Mouse (Mus musculus) c-Kit-positive CD71-positive TER-119-negative erythroid progenitor cells, embryonic 14.5 days (primary cell): ENCODE measurements around the gene Gm12184.
"Not testable (repeated sequence)": the region's sequence is repeated elsewhere in the genome, so short reads cannot be mapped to it uniquely, and the experiment has no call there.

Source experiments
- DNase-seq: peaks from one replicate; pipeline ENCODE4 v3.0.0-alpha.2; 2013; ENCODE audit warnings: low read depth

Gm12184 gene

DNA sequence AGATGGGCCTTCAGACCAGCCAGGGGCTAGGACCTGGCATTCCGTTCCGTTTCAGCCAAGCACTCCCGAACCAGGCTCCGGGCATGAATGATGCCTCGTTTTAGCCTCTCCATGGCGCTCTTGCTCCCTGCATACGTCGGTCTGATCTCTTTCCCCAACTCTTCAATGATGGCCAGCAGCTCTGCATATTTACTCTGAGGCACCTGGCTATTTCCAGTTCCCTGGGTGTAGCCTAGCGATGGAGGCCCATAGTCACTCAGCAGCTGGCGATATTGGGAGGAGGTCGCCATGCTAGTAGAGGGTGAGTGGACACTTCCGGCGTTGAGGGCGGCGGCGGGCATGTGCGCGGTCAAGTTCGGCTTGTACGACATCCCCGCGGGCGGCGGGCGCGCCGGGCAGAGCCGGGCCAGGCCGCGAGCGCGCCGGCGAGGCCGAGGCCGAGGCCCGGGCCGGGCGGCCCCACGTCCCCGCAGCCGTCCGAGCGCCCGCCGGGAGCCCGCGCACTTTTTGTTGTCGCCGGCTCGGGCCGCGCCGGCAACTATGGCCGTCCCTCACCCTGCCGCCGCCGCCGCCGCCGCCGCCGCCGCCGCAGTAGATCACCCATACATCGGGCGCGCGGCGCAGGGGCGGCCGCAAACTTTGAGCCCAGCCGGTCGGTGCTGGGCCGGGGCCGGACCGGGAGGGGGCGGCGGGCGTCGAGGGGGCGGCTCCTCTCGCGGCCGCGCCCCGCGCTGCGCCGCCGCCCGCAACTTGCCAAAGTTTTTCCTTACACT, at the start of gene Gm12184, which contains the start of gene Trim7:
Gene Gm12184, minus strand, starts transcription at position 677 of the 773 bp plus-strand sequence.
Gene Trim7, plus strand, starts transcription at position 162 of the 773 bp plus-strand sequence.
- DNase-seq: not testable (repeated sequence)

DNA sequence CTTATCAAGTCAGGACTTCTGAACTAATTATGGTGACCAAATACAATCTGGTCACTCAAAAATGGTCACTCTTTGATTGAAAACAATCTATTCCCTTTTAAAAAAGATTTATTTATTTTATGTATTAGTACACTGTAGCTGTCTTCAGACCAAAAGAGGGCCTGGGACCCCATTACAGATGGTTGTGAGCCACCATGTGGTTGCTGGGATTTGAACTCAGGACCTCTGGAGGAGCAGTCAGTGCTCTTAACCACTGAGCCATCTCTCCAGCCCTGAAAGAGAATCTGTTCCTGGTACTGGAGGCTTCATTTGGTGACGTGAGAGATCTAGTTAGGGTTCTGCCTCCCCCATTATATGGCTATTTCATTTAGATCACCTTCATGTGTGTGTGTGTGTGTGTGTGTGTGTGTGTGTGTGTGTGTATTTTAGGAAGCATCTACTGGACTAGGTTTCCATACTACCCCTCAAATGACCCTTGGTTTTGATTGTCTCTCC, 48.9 kb upstream of the Gm12184 start:
- DNase-seq: not testable (repeated sequence)

DNA sequence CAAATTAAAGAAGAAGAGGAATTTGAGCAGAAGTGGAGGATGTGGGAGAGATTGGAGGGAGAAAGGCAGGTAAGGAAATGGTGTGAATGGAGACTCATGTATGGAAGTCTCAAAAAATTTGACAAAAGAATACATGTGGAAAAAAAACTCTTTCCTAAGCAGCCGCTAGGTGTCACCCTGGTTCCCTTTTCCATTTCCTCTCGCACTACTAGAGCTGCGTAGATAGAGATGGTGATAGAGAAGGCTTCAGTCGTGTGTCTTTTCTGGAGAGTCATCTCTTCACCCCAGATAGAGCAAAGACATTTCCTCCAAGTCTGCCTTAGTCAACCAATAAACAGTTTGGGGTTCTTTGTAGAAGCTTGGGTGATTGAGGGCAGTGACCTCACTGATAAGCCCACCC, 48.0 kb upstream of the Gm12184 start:
- peak; percentile 72 for DNase-seq

DNA sequence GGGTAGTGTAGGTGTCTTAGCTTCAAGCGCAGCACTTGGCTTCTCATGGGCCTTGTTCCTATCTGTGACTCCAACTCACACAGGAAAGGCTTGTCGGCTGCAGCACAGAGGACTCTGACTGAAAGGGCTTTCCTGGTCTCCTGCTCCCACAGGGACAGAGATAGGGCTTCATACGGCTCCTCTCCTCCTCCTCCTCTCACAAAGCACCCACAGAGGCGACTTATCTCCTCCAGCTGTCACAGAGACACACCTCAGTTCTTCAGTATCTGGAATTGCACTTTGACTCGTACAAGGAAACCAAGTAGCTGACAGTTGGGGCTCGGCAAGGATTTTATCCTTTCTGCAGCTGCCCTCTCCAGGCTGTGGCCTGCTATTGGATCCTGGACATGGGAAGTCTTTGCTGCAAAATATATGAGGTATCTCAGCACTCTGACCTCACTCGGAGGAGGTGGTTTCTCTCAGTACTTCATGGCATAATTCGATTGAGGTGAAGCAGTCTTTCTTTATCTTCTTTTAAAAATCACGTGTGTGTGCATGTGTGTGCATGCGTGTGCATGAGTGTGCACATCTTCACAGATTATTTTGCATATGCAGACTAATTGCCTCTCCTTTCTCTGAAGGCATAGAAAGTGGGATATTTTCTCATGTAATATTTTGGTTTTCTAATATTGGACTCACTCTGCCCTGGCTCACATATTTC, 47.3 kb upstream of the Gm12184 start:
- DNase-seq: peak; percentile 82

DNA sequence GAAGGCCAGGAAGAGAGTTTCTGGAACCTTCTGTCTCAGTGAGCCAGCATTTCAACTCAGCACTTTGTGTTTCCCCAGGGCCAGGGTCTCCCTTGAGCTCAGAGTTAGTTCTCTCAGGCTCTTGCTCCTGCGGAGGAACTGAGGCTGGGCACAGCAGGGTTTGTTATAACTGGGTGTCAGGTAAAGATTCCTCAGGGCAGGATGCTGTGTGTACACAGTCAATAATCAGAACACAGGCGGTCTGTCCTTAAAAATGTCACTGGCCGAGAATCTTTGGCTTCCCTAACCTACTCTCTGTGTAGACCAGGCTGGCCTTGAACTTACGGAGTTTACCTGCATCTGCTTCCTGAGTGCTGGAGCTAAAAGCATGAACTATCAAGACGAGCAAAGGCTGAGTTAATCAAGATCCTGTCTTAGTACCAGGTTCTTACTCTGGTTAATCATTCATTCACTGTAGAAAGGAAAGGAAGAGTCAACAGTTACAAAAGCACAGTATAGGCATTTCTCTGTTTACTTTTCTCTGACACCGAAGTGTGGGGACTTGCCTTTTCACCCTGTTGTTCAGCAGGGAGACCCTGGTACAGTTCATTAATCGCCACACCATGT, 46.3 kb upstream of the Gm12184 start:
- peak; percentile 24 for DNase-seq

DNA sequence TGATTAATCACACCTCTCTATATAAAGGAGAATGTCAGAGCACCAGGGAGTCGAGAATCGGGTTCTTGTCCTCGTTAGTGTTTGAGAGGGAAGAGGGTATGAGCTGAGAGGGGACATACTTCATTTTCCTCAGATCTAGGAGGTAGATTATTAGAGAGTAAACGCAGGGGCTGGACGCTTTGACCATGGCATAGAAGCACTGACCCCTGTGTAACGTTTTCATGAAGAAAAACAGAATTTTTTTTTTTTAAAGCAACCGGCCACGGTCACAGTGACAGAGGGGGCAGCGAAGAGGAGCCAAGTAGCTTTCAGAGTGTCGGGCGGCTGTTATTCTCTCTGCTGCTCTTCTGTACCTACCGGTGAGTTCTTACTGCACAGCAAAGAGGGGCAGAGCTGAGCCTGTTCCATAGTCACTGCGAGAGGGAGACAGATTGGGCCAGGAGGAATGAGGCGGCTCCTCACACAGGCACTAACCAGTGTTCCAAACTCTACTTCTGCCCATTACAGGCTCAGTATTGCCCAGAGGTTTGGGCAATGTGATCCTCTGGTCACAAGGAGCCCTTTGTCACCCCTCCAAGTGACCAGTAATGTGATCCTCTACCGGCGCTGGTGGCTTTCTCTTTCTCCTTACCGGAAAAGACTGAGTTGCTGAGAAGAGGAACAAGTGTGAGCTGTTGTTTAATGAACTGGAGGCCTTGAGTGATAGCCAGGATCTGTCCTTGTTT, 45.5 kb upstream of the Gm12184 start:
- peak; percentile 39 for DNase-seq

DNA sequence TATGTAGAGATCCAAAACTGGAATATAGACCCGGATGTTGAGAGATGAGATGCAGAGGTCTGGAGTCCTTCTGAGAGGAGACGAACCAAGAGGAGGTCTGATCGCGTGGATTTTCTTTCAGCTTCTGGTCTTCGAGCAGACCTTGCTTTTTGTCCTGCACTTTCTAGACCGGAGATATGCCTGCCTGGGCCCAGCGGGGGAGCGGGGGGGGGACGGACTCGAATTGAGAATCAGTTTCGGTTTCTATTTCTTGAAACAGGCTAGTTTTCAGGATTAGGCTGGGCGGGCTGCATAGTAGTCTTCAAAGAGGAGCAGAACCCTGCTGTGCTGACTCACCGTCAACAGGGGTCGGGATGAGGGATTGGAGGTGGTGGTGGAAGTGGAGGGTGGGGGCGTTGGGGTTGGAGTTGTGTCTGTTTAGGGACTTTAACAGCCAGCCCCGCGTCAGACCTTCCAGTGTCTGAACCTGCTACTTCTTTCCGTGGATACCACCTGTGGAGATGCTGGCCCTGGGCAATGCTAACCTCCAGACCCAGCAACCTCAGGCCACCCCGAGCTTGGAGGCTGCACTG, 44.8 kb upstream of the Gm12184 start, which contains the start of gene Irgm1:
Gene Irgm1, minus strand, starts transcription at position 483 of the 572 bp plus-strand sequence.
- peak; percentile 64 for DNase-seq

DNA sequence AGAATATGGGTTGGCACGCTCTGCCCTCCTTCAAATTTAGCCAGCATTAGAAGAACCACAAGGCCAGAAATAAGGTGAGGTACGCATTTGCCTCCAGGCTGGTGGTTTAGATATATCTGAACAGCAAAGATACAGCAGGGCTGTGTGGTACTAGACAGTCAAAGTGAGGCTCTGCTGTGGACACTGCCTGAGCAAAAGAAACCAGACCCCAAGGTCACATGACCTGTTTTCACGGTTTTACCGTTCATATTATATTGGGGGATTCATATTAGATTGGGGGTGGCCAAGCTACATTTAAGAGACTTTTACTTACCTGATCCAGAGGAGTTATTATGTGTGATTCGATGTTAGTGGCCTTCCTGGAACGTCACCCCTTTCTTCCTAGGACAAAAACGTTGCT, 44.3 kb upstream of the Gm12184 start:
- DNase-seq: peak; percentile 44

DNA sequence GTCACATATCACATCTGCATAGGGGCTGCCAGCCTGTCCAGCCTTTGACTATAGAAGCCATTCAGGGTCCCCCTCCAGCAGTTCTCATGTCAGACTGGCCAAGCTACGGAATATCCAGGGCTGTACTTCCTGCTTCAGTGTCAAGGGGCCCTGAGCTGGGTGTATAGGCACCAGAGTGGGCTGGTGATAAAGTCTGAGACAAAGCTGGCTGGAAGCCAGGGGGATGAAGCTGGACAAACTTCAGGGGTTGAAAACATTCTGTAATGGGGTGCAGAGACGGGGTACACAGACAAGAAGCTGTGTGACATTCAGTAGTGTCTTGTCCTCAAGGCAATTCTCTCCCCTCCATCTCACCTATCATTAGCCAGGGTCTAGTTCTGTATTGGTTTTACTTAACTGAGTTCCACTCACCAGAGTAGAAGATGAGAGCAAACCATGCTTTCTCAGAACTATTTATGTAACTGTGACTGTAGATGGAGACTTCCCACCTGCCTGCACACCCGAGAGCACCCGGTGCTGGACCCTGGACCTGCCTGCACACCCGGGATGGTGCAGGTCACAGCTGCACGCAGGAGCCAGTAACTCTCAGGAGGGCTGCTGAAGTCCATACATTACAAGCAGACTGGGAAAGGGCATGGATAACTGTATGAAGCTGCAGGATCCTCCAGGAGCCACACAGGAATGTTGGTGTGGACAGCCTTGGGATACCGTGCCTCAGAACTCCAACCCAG, 43.1 kb upstream of the Gm12184 start:
- peak; percentile 31 for DNase-seq

DNA sequence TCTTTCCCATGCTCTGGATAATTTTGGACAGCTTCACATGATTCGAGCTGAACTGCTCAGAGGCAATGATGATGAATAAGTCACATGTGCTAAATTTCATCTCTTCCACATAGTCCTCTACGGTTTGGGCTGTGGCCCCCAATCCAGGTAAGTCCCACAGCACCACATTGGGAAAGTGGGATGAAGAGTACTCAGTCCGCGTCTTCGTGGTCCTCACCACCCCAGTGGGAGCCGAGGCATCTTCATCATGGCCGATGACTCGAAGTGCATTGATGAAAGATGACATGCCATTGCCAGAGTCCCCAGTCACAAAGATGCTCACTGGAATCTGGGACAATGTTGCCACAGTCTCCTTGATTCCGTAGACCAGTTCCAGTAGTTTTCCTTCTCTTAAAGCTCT, 40.0 kb upstream of the Gm12184 start:
- no peak for DNase-seq

DNA sequence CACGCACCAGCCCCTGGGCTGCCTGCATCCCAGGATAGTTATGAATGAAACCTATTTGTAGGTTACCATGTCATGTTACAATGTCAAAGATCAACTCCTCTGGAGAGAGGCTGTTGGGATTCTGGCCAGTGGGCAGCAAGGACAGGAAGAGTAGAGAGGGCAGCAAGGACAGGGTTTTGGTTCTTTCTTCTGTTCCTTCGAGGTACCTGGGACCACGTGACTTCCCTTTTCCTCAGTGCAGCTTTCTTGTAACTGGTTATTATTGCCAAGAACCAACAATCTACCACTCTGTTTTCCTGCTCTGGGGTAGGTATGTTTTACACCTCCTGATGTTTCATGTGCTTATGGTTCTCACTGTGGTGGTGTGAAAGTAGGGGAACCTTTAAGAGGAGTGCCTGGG, 37.4 kb upstream of the Gm12184 start:
- DNase-seq: no peak

DNA sequence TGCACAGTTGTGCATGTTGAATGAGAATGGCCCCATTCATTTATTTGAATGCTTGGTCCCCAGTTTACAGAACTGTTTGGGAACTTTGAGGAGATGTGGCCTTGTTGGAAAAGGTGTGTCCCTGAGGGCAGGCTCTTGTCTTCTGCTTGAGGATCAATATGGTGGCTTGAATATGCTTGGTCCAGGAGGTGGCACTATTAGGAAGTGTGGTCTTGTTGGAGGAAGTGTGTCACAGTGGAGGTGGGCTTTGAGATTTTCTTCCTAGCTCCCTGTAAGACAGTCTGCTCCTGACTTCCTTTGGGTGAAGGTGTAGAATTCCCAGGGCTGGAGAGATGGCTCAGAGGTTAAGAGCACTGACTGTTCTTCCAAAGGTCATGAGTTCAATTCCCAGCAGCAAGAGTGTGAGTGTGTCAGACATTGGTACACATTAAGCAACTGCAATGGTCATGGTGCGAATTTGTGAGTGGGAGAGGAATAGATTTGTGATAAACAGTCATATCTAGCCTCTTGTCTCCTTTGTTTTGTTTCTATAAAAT, 36.4 kb upstream of the Gm12184 start:
- no peak for DNase-seq

DNA sequence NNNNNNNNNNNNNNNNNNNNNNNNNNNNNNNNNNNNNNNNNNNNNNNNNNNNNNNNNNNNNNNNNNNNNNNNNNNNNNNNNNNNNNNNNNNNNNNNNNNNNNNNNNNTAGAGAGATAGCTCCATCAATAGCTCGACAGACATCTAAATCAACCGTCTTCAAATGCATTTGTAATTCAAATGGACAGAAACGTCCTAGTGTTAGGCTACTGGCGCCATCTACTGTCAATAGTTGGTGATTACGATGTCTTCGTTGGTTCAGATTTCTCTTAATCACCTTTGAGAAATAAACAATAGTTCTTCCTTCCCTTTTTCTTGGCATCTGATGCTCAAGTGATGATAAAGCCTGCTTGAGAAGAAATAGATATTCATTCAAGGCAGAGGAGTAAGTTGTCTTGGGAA, 32.6 kb upstream of the Gm12184 start:
- peak; percentile 76 for DNase-seq

DNA sequence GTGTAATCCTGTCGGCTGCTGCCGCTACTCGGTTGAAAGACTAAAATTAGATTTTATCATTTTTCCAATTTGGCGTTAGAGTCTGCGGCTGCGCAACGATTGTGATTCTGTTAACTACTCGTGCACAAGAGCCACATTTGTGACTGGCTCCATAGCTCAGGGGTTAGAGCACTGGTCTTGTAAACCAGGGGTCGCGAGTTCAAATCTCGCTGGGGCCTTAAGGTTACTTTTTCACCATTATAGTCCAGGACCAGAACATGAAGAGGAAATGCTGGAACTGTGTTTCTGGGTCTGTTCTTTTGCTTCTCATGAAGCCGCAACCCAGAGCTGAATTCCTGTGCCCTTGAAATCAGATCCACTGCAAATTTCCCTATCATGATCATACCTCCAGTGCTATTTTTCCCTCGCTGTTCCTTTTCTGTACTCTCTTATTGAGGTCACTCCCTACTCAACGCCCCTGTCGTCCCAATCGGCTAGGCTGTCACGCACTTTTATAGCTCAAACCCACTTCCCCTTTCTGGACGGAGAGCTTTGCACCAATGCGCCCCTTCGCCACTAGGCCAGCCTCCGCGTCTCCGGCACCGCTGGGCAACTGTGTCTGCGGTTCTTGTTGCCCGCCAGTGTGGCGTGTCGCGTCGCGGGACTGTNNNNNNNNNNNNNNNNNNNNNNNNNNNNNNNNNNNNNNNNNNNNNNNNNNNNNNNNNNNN, 27.2 kb upstream of the Gm12184 start:
- DNase-seq: peak; percentile 79

DNA sequence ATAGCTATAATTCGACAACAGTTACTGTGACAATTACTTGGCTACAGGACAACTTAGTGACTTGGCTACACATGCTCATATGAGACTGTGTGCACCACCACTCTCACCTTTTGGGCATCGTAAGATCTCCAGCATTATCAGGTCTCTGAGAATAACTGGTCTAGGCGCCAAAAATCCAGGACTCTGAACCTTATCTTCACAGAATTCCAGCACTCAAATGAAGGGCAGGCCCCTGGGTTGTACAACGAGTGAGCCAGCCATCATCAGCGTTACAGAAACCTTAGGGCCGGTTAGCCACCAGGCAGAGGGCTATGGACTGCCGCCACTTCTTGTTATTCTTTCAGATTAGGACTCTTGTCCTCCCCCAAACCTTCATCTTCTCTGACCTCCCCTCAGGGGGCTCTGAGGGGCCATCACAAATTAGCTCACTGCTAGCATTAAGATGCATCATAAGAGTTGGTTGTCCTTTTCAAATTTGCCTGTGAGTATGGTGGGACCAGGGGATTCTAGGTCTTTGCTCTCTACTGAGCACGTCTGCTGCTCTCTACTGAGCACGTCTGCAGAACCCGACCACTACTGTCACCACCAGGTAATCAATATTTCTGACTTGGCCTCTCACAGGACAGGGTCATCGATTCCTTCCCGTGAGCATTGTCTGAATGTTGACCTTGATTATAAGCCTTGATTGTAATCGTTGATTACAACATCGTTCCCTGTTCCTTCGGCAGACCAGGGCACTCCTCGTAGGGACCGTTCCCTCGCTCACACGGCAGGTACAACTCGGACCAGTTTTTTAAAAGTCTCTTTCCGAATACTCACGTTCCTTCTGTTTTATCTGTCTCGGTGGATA, 26.4 kb upstream of the Gm12184 start:
- DNase-seq: no peak

DNA sequence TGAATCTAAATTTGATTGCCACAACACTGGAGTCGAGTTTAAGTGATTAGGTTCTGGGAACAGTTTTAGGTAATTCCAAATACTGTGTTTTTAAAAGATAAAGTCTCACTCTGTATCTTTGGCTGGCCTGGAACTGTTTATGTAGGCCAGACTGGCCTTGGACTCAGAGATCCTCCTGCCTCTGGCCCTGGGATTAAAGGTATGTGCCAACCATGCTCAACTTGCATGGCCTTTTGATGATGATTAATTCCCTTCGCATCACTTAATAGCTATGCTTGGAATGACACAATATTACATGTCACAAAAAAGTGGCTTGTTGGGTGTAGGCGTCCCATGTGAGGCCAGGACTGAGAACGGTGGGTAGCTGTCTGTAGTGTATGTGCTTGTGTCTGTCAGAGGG, 25.7 kb upstream of the Gm12184 start:
- no peak for DNase-seq

DNA sequence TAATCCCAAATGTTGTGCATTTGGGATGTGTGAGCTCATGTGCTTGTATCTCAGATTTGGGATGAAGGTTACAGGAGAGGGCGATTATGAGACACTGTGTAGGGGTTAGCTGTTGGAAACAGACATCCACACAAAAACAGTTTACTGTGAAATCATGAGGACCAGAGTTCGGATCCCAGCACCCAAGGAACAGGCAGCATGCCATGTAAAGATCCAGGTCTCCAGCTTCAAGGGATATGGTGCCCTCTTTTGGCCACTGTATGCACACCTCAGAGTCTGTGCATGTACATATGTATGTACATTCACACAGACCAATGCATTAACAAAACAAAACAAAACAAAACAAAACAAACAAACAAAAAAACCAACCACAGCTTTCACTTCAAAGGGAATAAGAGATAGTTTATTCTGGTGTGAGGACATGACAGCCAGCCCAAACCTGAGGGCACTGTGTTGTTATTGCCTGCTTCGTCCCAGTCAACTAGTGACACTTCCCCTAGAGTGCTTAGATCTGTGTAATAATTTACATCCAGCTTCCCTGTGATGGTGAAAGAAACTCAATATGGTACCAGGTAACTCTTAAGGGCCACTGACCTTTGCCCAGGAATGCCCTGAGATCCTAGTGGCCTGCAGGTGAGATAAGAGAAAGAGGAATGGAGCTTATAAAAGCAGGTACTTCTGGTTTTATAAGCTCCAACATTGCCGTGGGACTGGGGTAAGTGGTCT, 25.0 kb upstream of the Gm12184 start:
- DNase-seq: no peak

DNA sequence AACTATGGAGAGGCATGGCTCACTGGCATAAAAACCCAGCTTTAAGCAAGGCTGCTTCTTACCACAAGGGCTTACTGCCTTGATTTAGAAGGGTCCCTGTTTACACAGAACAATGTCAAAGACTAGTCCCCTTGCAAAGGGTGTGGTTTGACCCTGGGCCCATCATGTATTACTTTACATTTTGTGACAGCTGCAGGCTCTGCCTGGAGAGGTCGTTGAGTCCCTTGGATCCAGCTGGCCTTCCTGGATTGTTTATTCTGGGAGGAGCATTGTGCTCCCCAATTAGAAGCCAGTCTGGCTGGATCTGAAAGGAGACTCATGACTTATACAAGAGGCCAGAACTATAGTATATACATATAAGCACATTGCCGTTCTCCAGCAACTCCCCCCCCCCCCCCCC, 23.8 kb upstream of the Gm12184 start:
- DNase-seq: no peak
